Mouse (Mus musculus): Measurements from ENCODE around the gene Arhgef19. TPM values are rescaled to one million over a fixed set of nuclear protein-coding genes. Genes with fewer than 3 reads are reported as not detected.

Gene Arhgef19
- polyA plus RNA-seq, 1 experiment from 2014 or later: 0.61 TPM

DNA sequence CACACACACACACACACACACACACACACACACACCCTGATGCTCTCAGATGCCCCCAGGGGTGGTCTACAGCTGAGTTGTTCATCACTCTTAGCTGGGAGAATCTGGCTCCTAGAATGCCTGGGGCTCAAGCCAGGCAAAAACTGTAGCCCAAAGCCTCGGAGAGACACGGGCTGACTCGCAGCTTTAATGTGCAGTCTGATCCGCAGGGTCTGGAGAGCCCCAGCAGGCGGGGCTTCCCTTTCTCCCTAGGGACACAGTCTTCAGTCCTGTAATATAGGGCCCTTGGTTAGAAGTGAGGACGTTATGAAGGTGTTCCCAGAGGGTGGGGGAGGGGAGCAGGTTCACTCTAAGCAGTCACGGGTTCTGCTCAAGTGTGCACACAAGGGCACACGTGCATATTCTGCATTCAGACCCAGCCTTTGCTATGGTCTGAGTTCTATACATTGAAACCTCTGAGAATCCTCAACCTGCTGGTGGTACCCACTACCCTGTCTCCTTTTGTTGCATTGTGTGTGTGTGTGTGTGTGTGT is 44.6 kb downstream of the Arhgef19 start:
- H3K27ac ChIP-seq (ENCODE audit: low read depth, low read length): no peak overlapping the region
- H3K36me3 ChIP-seq (ENCODE audit: control insufficient read depth, insufficient read depth, low read length): no peaks in the 10 kb centered on the region
- H3K9ac ChIP-seq (ENCODE audit: low read length): no peak overlapping the region
- H3K27me3 ChIP-seq (ENCODE audit: control insufficient read depth, insufficient read depth, low read length): peaks cover 21% of the 10 kb centered on the region
- no peak for ATAC-seq (ENCODE audit: low FRiP score)
- no peak overlapping the region for H3K4me2 ChIP-seq
- H3K4me3 ChIP-seq (ENCODE audit: low read depth, low read length): no peak overlapping the region
- peak; percentile 88 for DNase-seq (ENCODE audit: low spot score, missing footprints)
- peaks cover 29% of the 10 kb centered on the region for H3K4me1 ChIP-seq (ENCODE audit: control insufficient read depth, insufficient read depth, low read length)
- 19% methylated on average over 8 of the region's 8 CpGs for WGBS
- H3K9me3 ChIP-seq (ENCODE audit: control insufficient read depth, low read length): no peaks in the 10 kb centered on the region

DNA sequence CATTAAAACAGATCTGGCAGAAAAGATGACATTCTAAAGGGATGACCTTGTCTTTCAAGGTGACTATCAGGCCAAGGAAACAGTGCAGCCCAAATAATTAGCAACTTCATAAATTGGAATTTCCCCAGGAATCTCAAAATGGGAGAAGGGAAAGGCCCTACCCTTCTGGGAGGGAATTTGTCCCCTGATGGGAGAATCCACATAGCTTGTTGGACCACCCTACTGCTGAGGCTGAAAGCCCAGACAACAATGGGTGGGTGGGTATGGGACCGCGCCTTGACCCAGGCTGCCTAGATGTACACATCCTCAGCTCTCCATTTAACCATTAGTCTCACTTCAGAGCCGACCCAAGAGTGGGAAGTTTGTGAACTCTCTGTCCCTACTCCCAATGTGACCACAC is 45.2 kb downstream of the Arhgef19 start:
- Histone ChIP-seq H3K4me2 (no peak overlapping the region), H3K9ac (ENCODE audit: low read length) (no peak overlapping the region), H3K4me3 (ENCODE audit: low read depth, low read length) (no peak overlapping the region), H3K4me1 (ENCODE audit: control insufficient read depth, insufficient read depth, low read length) (peaks cover 23% of the 10 kb centered on the region), H3K36me3 (ENCODE audit: control insufficient read depth, insufficient read depth, low read length) (no peaks in the 10 kb centered on the region), H3K27ac (ENCODE audit: low read depth, low read length) (no peak overlapping the region), H3K27me3 (ENCODE audit: control insufficient read depth, insufficient read depth, low read length) (peaks cover 21% of the 10 kb centered on the region), H3K9me3 (ENCODE audit: control insufficient read depth, low read length) (no peaks in the 10 kb centered on the region)
- no peak for ATAC-seq (ENCODE audit: low FRiP score)
- DNase-seq (ENCODE audit: low spot score, missing footprints): no peak
- WGBS: 68% methylated on average over 3 of the region's 3 CpGs

DNA sequence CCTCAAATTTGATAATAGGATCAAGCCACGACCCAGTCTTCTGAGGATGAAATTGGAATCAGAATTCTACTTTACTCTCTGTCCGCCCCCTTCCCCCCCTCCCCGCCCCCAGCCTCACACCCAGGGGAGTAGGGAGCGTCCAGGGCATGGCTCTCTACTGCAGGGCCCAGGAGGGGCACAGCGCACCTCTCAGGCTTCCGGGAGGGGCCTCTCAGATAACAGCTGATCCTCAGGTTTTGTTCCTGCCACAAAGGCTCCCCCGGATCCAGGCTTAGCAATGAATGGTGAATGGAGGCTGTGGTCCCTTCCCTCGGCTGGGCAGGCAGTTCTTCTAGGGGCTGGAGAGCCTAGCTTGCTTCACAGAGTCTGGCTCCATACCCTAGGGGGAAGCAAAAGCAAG is 45.8 kb downstream of the Arhgef19 start:
- Histone ChIP-seq H3K27me3 (ENCODE audit: control insufficient read depth, insufficient read depth, low read length) (peaks cover 21% of the 10 kb centered on the region), H3K4me1 (ENCODE audit: control insufficient read depth, insufficient read depth, low read length) (peaks cover 23% of the 10 kb centered on the region), H3K36me3 (ENCODE audit: control insufficient read depth, insufficient read depth, low read length) (no peaks in the 10 kb centered on the region), H3K4me3 (ENCODE audit: low read depth, low read length) (no peak overlapping the region), H3K9me3 (ENCODE audit: control insufficient read depth, low read length) (no peaks in the 10 kb centered on the region), H3K4me2 (no peak overlapping the region), H3K27ac (ENCODE audit: low read depth, low read length) (no peak overlapping the region), H3K9ac (ENCODE audit: low read length) (peak overlapping the region; percentile 22; the same call in 1 of the 2 replicates)
- peak; percentile 84 for DNase-seq (ENCODE audit: low spot score, missing footprints)
- WGBS: 3% methylated on average over 7 of the region's 8 CpGs
- no peak for ATAC-seq (ENCODE audit: low FRiP score)

DNA sequence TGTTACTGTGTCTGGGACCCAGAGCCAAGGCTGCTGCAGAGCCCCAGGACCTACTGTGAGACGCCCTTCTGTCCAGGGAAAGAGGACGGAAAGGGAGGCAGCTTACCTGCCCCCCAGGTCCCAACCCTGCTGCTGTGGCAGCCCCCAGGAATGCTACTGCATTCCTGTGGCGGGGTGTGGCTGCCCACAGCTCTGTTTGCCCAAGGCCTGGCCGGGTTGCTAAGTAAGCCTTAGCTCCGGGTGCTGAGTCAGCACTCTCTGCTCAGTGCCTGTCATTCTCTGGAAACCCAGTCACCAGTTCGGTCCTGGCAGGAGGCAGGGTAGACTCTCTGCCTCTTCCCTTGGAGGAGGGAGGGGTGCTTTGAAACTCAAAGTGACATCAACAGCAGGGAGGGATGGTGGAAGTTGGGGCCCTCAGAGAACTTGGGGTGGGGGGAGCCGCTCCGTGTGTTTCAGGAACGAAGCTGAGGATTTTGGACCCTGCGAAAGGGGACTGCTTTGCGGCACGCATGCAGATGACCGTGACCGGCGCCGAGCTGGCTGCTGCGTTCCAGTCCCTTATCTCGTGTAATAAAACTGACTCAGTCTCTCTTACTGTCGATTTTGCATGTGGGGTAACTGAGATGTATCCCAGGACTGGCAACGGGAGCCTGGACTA is 47.7 kb downstream of the Arhgef19 start:
- ATAC-seq (ENCODE audit: low FRiP score): 0 out of 2 replicates have a peak, but pooled peaks have one; percentile 28
- 11% methylated on average over 20 of the region's 20 CpGs for WGBS
- DNase-seq (ENCODE audit: low spot score, missing footprints): peak; percentile 86
- H3K27me3 ChIP-seq (ENCODE audit: control insufficient read depth, insufficient read depth, low read length): peaks cover 31% of the 10 kb centered on the region
- H3K4me2 ChIP-seq: peak overlapping the region; percentile 13; the same call in 1 of the 2 replicates
- H3K9ac ChIP-seq (ENCODE audit: low read length): no peak overlapping the region
- no peak overlapping the region for H3K4me3 ChIP-seq (ENCODE audit: low read depth, low read length)
- no peak overlapping the region for H3K27ac ChIP-seq (ENCODE audit: low read depth, low read length)
- no peaks in the 10 kb centered on the region for H3K36me3 ChIP-seq (ENCODE audit: control insufficient read depth, insufficient read depth, low read length)
- H3K4me1 ChIP-seq (ENCODE audit: control insufficient read depth, insufficient read depth, low read length): peaks cover 33% of the 10 kb centered on the region
- no peaks in the 10 kb centered on the region for H3K9me3 ChIP-seq (ENCODE audit: control insufficient read depth, low read length)

DNA sequence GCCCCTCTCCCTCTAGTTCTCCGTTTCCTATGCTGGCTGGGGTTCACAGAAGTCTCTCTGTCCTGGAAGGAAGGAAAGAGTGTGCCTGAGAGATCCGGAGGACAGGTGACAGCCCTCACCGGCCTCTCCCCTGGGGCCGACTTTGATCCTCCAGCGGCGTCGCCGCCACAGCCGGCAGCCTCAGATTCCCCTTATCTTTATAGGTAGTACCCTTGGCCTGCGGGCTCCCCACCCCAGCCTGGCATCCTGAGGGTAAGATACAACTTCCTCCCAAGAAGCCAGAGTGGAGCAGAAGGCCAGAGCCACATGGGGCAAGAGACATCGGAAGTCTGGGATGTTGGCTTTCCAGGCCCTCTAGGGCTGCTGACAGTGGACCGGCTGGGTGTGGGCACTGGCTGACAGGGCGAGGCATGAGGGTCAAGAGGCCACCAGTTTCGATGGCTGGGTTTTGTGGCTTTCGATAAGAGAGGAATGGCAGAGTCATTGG is 48.3 kb downstream of the Arhgef19 start:
- no peak overlapping the region for H3K9ac ChIP-seq (ENCODE audit: low read length)
- H3K4me1 ChIP-seq (ENCODE audit: control insufficient read depth, insufficient read depth, low read length): peaks cover 34% of the 10 kb centered on the region
- WGBS: 19% methylated on average over 15 of the region's 15 CpGs
- no peaks in the 10 kb centered on the region for H3K36me3 ChIP-seq (ENCODE audit: control insufficient read depth, insufficient read depth, low read length)
- 0 out of 2 replicates have a peak overlapping the region, but pooled peaks have one; percentile 13 for H3K4me2 ChIP-seq
- no peak overlapping the region for H3K27ac ChIP-seq (ENCODE audit: low read depth, low read length)
- DNase-seq (ENCODE audit: low spot score, missing footprints) (peak; percentile 88), ATAC-seq (ENCODE audit: low FRiP score) (no peak)
- H3K9me3 ChIP-seq (ENCODE audit: control insufficient read depth, low read length): no peaks in the 10 kb centered on the region
- peaks cover 36% of the 10 kb centered on the region for H3K27me3 ChIP-seq (ENCODE audit: control insufficient read depth, insufficient read depth, low read length)
- no peak overlapping the region for H3K4me3 ChIP-seq (ENCODE audit: low read depth, low read length)

DNA sequence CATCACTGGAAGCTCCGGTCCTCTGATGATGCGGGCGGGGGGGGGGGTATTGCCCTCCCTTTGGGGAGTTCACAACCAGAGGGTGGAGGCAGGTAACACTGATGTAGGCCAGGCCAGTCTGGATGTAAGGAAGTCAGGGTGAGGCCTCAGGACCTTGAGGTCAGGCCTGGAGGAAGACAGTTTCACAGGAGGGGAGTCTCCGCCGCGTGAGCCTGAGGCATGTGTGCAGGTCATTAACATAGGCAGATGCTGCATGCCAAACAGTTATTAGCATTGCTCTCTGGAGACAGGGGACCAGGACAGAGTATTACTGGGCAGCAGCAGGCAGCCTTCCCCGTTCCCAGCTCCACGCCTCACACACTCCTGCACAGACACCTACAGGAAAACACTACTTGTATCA is 48.9 kb downstream of the Arhgef19 start:
- H3K4me1 ChIP-seq (ENCODE audit: control insufficient read depth, insufficient read depth, low read length): peaks cover 34% of the 10 kb centered on the region
- no peak overlapping the region for H3K27ac ChIP-seq (ENCODE audit: low read depth, low read length)
- H3K27me3 ChIP-seq (ENCODE audit: control insufficient read depth, insufficient read depth, low read length): peaks cover 42% of the 10 kb centered on the region
- H3K9ac ChIP-seq (ENCODE audit: low read length): no peak overlapping the region
- H3K36me3 ChIP-seq (ENCODE audit: control insufficient read depth, insufficient read depth, low read length): no peaks in the 10 kb centered on the region
- H3K4me2 ChIP-seq: no peak overlapping the region
- ATAC-seq (ENCODE audit: low FRiP score): no peak
- H3K4me3 ChIP-seq (ENCODE audit: low read depth, low read length): no peak overlapping the region
- H3K9me3 ChIP-seq (ENCODE audit: control insufficient read depth, low read length): no peaks in the 10 kb centered on the region
- WGBS: 48% methylated on average over 8 of the region's 8 CpGs
- DNase-seq (ENCODE audit: low spot score, missing footprints): no peak

DNA sequence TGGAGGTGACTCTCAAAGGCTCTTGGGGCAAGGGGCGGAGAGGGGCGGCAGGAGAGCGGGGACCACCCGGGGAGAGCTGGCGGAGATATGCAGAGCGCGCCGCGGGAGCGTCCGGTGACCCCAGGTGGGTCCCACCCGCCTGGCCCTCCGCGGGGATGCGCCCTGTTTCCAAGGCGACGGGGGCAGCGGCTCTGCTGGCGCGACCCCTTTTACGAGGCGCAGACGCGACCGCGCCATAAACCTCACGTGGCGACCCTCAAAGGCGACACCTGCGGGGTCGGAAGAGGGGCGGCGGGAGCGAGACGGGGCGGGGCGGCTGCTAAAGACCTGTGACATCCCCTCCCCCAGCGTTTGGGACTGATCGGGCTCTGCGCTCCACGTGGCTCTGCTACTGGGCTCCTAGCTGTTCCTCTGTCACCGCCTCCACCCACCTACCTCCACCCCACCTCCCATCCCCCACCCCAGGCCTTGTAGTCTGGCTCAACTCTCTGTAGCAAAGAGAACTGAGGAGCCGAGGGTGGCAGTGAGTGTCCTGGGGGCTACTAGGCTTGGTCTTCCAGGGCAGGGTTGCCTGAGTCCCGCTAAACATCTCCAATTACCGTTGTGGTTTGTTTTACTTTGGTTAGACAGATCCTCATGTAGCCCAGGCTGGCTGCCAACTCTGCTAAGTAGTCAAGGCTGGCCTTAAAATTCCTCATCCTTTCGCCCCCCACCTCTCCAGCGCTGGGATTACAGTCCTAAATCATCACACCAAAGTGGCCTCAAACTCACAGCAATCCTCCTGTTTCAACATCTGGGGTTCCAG is 52.5 kb downstream of the Arhgef19 start:
- Histone ChIP-seq H3K4me2 (peak overlapping the region; percentile 60), H3K27ac (ENCODE audit: low read depth, low read length) (no peak overlapping the region), H3K27me3 (ENCODE audit: control insufficient read depth, insufficient read depth, low read length) (peaks cover 46% of the 10 kb centered on the region), H3K9me3 (ENCODE audit: control insufficient read depth, low read length) (no peaks in the 10 kb centered on the region), H3K9ac (ENCODE audit: low read length) (no peak overlapping the region), H3K4me1 (ENCODE audit: control insufficient read depth, insufficient read depth, low read length) (peaks cover 29% of the 10 kb centered on the region), H3K36me3 (ENCODE audit: control insufficient read depth, insufficient read depth, low read length) (no peaks in the 10 kb centered on the region), H3K4me3 (ENCODE audit: low read depth, low read length) (peak overlapping the region; percentile 22)
- WGBS: 1% methylated on average over 38 of the region's 47 CpGs
- ATAC-seq (ENCODE audit: low FRiP score): peak; percentile 29; the same call in 1 of the 2 replicates
- DNase-seq (ENCODE audit: low spot score, missing footprints): peak; percentile 91

DNA sequence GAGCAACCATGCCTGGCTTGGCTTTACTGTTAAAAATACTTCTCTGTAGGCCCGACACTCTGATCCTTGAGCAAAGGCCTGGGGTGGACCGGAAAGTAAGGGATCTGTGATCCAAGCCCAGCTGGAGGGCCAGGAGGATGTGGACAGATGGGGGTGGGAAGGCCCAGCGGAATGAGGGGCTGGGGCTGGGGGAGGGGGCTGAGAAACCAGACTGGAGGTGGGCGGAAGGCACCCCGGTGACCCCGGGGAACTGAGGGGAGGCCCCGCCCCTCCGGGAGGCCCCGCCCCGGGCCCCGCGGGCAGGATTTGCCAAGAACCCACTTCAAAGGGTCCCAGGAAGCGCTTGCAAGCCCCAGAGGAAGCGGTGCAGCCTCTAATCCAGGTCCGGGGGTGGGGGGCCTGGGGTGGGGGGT is 56.5 kb downstream of the Arhgef19 start:
- no peak for DNase-seq (ENCODE audit: low spot score, missing footprints)
- Histone ChIP-seq H3K27me3 (ENCODE audit: control insufficient read depth, insufficient read depth, low read length) (peaks cover 34% of the 10 kb centered on the region), H3K4me3 (ENCODE audit: low read depth, low read length) (no peak overlapping the region), H3K27ac (ENCODE audit: low read depth, low read length) (no peak overlapping the region), H3K4me2 (peak overlapping the region; percentile 29; the same call in 1 of the 2 replicates), H3K9ac (ENCODE audit: low read length) (peak overlapping the region; percentile 34; the same call in 1 of the 2 replicates), H3K36me3 (ENCODE audit: control insufficient read depth, insufficient read depth, low read length) (no peaks in the 10 kb centered on the region), H3K4me1 (ENCODE audit: control insufficient read depth, insufficient read depth, low read length) (peaks cover 17% of the 10 kb centered on the region), H3K9me3 (ENCODE audit: control insufficient read depth, low read length) (no peaks in the 10 kb centered on the region)
- peak; percentile 28; the same call in 1 of the 2 replicates for ATAC-seq (ENCODE audit: low FRiP score)
- WGBS: under 1% methylated on average over 13 of the region's 15 CpGs

DNA sequence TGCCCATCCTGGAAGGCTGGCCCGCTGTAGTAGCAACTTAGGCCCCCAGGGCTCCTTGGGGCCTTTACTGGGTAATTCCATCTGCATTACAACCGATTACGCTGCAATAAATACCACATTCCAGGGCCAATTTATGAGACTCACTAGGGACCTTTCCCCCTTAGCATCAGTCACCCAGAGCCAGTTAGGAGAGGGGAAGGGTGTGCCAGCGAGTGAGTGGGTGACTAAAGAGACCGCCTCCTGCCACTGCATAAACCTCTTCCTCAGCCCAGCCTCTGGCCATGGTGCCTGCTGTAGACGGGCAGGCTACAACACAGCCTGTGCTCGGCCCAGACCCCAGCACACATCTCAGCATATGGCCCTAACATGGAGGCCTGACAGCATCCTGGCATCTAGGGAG is 58.6 kb downstream of the Arhgef19 start:
- H3K27ac ChIP-seq (ENCODE audit: low read depth, low read length): no peak overlapping the region
- DNase-seq (ENCODE audit: low spot score, missing footprints): no peak
- peaks cover 21% of the 10 kb centered on the region for H3K4me1 ChIP-seq (ENCODE audit: control insufficient read depth, insufficient read depth, low read length)
- 76% methylated on average over 7 of the region's 7 CpGs for WGBS
- no peak for ATAC-seq (ENCODE audit: low FRiP score)
- no peaks in the 10 kb centered on the region for H3K9me3 ChIP-seq (ENCODE audit: control insufficient read depth, low read length)
- peaks cover 26% of the 10 kb centered on the region for H3K27me3 ChIP-seq (ENCODE audit: control insufficient read depth, insufficient read depth, low read length)
- no peak overlapping the region for H3K4me2 ChIP-seq
- H3K9ac ChIP-seq (ENCODE audit: low read length): no peak overlapping the region
- H3K36me3 ChIP-seq (ENCODE audit: control insufficient read depth, insufficient read depth, low read length): no peaks in the 10 kb centered on the region
- H3K4me3 ChIP-seq (ENCODE audit: low read depth, low read length): no peak overlapping the region
